Mouse (Mus musculus): ENCODE results near the gene Oasl2. TPM values are rescaled to one million over a fixed set of nuclear protein-coding genes. Genes with fewer than 3 reads are reported as not detected.

The Oasl2 gene
- polyA plus RNA-seq, 1 experiment = 44.3 TPM

- peak; percentile 92 for TF ChIP-seq POLR2A (IDR thresholded peaks at IDR 0.05; ENCODE audit: borderline replicate concordance, control insufficient read depth, low read depth, low read length)
- no peak for TF ChIP-seq CTCF (IDR thresholded peaks at IDR 0.05; ENCODE audit: control insufficient read depth, insufficient read depth, low read length)
- Histone ChIP-seq H3K4me3 (replicated peaks; ENCODE audit: control insufficient read depth, low read depth, low read length) (peak within 1 kb of the TSS; percentile 65), H3K27ac (ENCODE audit: control insufficient read depth, insufficient read depth, low read depth, low read length, poor library complexity) (peak within 1 kb of the TSS; percentile 82), H3K4me1 (ENCODE audit: control insufficient read depth, insufficient read depth, low read length) (no peaks in the 10 kb centered on the region)
- 2% methylated on average over 39 of the region's 39 CpGs for WGBS
These were observed 45.5 kb downstream of the Oasl2 start, which contains the start of gene 2210016L21Rik for GRCm38 (mm10) chr5:114942074-114942765. TSS of gene 2210016L21Rik (plus strand) at chr5:114942158.

GRCm38 (mm10) chr5:114942766-114943130 lies 46.0 kb downstream of the Oasl2 start:
- peak overlapping the region; percentile 65 for H3K4me3 ChIP-seq (replicated peaks; ENCODE audit: control insufficient read depth, low read depth, low read length)
- 43% methylated on average over 4 of the region's 4 CpGs for WGBS
- H3K27ac ChIP-seq (ENCODE audit: control insufficient read depth, insufficient read depth, low read depth, low read length, poor library complexity) = no peak overlapping the region
- no peaks in the 10 kb centered on the region for H3K4me1 ChIP-seq (ENCODE audit: control insufficient read depth, insufficient read depth, low read length)
- no peak for TF ChIP-seq CTCF (IDR thresholded peaks at IDR 0.05; ENCODE audit: control insufficient read depth, insufficient read depth, low read length)
- no peak for TF ChIP-seq POLR2A (IDR thresholded peaks at IDR 0.05; ENCODE audit: borderline replicate concordance, control insufficient read depth, low read depth, low read length)

GRCm38 (mm10) chr5:114945072-114945471 lies 48.3 kb downstream of the Oasl2 start:
- no peaks in the 10 kb centered on the region for H3K4me1 ChIP-seq (ENCODE audit: control insufficient read depth, insufficient read depth, low read length)
- no peak overlapping the region for H3K4me3 ChIP-seq (replicated peaks; ENCODE audit: control insufficient read depth, low read depth, low read length)
- 92% methylated on average over 10 of the region's 10 CpGs for WGBS
- H3K27ac ChIP-seq (ENCODE audit: control insufficient read depth, insufficient read depth, low read depth, low read length, poor library complexity) = no peak overlapping the region
- TF ChIP-seq CTCF (IDR thresholded peaks at IDR 0.05; ENCODE audit: control insufficient read depth, insufficient read depth, low read length) = no peak
- no peak for TF ChIP-seq POLR2A (IDR thresholded peaks at IDR 0.05; ENCODE audit: borderline replicate concordance, control insufficient read depth, low read depth, low read length)

GRCm38 (mm10) chr5:114948891-114949290 lies 52.2 kb downstream of the Oasl2 start:
- H3K4me1 ChIP-seq (ENCODE audit: control insufficient read depth, insufficient read depth, low read length) = no peaks in the 10 kb centered on the region
- no peak overlapping the region for H3K27ac ChIP-seq (ENCODE audit: control insufficient read depth, insufficient read depth, low read depth, low read length, poor library complexity)
- no peak overlapping the region for H3K4me3 ChIP-seq (replicated peaks; ENCODE audit: control insufficient read depth, low read depth, low read length)
- 65% methylated on average over 6 of the region's 6 CpGs for WGBS
- TF ChIP-seq CTCF (IDR thresholded peaks at IDR 0.05; ENCODE audit: control insufficient read depth, insufficient read depth, low read length) (no peak), POLR2A (IDR thresholded peaks at IDR 0.05; ENCODE audit: borderline replicate concordance, control insufficient read depth, low read depth, low read length) (no peak)

- H3K4me3 ChIP-seq (replicated peaks; ENCODE audit: control insufficient read depth, low read depth, low read length) = no peak overlapping the region
- TF ChIP-seq CTCF (IDR thresholded peaks at IDR 0.05; ENCODE audit: control insufficient read depth, insufficient read depth, low read length) = no peak
- TF ChIP-seq POLR2A (IDR thresholded peaks at IDR 0.05; ENCODE audit: borderline replicate concordance, control insufficient read depth, low read depth, low read length) = no peak
- no peaks in the 10 kb centered on the region for H3K4me1 ChIP-seq (ENCODE audit: control insufficient read depth, insufficient read depth, low read length)
- no peak overlapping the region for H3K27ac ChIP-seq (ENCODE audit: control insufficient read depth, insufficient read depth, low read depth, low read length, poor library complexity)
- WGBS = 50% methylated on average over 5 of the region's 5 CpGs
These were observed 52.6 kb downstream of the Oasl2 start for GRCm38 (mm10) chr5:114949316-114949715.

- no peaks in the 10 kb centered on the region for H3K4me1 ChIP-seq (ENCODE audit: control insufficient read depth, insufficient read depth, low read length)
- TF ChIP-seq CTCF (IDR thresholded peaks at IDR 0.05; ENCODE audit: control insufficient read depth, insufficient read depth, low read length) (no peak), POLR2A (IDR thresholded peaks at IDR 0.05; ENCODE audit: borderline replicate concordance, control insufficient read depth, low read depth, low read length) (no peak)
- H3K4me3 ChIP-seq (replicated peaks; ENCODE audit: control insufficient read depth, low read depth, low read length) = no peak overlapping the region
- H3K27ac ChIP-seq (ENCODE audit: control insufficient read depth, insufficient read depth, low read depth, low read length, poor library complexity) = no peak overlapping the region
- WGBS = 81% methylated on average over 9 of the region's 9 CpGs
These were observed 53.1 kb downstream of the Oasl2 start for GRCm38 (mm10) chr5:114949812-114950211.

- Histone ChIP-seq H3K4me3 (replicated peaks; ENCODE audit: control insufficient read depth, low read depth, low read length) (no peak overlapping the region), H3K27ac (ENCODE audit: control insufficient read depth, insufficient read depth, low read depth, low read length, poor library complexity) (no peak overlapping the region), H3K4me1 (ENCODE audit: control insufficient read depth, insufficient read depth, low read length) (no peaks in the 10 kb centered on the region)
- 82% methylated on average over 12 of the region's 12 CpGs for WGBS
- no peak for TF ChIP-seq CTCF (IDR thresholded peaks at IDR 0.05; ENCODE audit: control insufficient read depth, insufficient read depth, low read length)
- TF ChIP-seq POLR2A (IDR thresholded peaks at IDR 0.05; ENCODE audit: borderline replicate concordance, control insufficient read depth, low read depth, low read length) = no peak
These were observed 53.9 kb downstream of the Oasl2 start for GRCm38 (mm10) chr5:114950669-114951068.

GRCm38 (mm10) chr5:114951279-114951880 lies 54.6 kb downstream of the Oasl2 start:
- 82% methylated on average over 21 of the region's 21 CpGs for WGBS
- no peak overlapping the region for H3K27ac ChIP-seq (ENCODE audit: control insufficient read depth, insufficient read depth, low read depth, low read length, poor library complexity)
- H3K4me3 ChIP-seq (replicated peaks; ENCODE audit: control insufficient read depth, low read depth, low read length) = no peak overlapping the region
- H3K4me1 ChIP-seq (ENCODE audit: control insufficient read depth, insufficient read depth, low read length) = no peaks in the 10 kb centered on the region
- TF ChIP-seq CTCF (IDR thresholded peaks at IDR 0.05; ENCODE audit: control insufficient read depth, insufficient read depth, low read length) (no peak), POLR2A (IDR thresholded peaks at IDR 0.05; ENCODE audit: borderline replicate concordance, control insufficient read depth, low read depth, low read length) (no peak)
